Mouse (Mus musculus) brain, embryonic 18.5 days (tissue): ENCODE data around the gene 4930523C07Rik.

Experiments
- DNase-seq: peaks from one replicate; pipeline ENCODE4 v3.0.0-alpha.2; 2012; ENCODE audit warnings: low read depth, low spot score

4930523C07Rik gene

DNA sequence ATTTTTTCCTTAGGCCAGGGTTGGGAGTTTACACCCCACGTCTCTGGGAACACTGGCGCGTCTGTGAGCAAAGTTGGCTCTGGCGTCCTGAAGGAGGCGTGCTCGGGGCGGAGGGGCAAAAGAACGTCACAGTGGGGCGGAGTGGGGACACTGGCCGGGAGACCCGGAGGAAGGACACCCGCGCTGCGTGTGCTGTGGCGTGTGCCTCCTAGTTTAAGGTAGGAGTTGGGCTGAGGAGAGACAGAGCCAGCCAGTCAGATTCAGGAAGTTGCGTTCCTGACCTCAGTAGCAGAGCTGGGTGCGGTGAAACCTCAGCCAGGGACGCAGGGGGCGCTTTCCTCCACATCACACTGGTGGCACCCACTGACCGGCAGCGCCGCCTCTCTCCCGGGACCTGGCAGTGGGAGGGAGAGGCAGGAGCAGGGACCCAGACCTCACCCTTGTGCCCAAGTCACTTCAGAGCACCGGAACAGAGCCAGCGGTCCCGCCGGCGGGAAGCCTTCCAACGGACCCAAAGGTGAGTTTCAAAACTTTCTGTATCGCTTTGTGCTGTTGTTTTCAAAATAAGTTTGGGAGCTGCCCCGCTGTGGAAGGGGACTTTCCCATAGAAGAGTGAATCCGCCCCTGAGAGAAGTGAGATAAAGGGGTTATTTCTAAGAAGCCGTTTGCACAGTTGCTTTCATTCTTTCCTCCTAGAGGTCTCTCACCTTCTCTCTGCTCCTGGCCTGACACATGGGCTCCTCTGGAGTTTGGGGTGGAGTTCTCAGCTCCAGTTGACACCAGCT, at the start of gene 4930523C07Rik:
Gene 4930523C07Rik (plus strand): TSS at position 146 of the 785 bp plus-strand sequence.
- DNase-seq: no peak

DNA sequence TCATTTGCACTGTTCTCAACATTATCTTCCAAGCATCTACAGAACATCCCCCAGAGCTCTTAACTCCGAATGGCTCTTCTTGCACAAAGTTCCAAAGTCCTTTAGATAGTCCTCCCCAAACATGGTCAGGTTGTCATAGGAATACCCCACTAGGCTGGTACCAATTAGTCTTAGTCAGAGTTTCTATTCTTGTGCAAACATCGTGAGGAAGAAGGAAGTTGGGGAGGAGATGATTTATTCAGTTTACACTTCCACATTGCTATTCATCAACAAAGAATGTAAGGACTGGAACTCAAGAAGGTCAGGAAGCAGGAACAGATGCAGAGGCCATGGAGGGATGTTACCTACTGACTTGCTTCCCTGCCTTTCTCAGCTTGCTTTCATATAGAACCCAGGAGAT, 46.9 kb upstream of the 4930523C07Rik start:
- no peak for DNase-seq

DNA sequence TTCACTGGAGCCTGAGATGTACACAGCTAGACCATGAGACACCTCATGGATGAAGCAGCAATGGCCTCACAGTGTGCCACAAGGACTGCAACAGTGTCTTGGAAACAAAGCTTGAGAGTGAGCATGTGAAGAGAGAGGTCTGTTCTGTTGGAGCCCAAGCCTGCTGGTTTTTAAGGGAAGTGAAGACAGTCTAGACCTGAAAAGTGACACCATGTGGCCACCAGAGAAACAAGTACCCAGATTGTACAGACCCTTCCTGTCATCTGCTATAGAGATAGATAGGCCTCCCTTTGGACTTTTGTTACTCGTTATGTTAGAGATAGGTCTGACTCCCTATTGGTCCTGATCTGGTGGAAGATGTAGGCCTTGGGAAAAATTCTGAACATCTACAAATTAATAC, 45.8 kb upstream of the 4930523C07Rik start:
- DNase-seq: no peak

DNA sequence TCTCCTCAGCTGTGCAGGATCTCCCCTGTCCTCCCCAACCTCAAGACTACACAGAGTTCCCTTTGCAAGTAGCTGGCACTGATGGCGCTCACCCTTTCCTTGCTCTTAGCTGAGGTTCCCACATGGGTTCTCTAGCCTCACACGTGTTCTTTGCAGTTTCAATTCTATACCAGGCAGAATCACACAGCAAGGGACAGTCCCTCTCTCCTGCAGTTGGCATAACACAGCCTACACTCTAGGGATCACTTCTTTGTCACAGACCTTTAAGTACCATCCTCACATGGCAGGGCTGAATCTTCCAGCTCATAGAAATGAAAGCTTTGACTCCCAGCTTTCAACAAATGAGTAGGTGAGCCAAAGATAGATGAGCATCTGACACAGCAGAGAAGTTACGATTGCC, 45.0 kb upstream of the 4930523C07Rik start:
- no peak for DNase-seq

DNA sequence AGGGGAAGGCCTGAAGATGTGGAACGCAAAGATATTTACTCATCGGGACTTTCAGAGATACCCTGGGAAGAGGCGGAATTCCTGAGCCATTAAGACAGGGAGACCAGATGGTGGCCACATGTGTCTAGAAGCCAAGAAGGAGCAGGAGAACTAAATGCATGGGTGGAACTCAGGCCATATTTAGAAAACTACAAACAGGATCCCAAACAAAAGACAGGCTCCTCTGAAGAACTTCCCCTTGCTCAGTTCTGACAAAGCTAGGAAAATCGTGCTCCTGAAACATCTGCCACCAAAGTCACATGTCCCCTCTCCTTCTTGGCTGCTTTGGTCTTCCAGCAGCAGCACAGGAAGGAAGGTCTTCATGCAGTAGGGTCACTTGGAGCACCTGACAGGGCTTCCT, 38.9 kb upstream of the 4930523C07Rik start:
- no peak for DNase-seq

DNA sequence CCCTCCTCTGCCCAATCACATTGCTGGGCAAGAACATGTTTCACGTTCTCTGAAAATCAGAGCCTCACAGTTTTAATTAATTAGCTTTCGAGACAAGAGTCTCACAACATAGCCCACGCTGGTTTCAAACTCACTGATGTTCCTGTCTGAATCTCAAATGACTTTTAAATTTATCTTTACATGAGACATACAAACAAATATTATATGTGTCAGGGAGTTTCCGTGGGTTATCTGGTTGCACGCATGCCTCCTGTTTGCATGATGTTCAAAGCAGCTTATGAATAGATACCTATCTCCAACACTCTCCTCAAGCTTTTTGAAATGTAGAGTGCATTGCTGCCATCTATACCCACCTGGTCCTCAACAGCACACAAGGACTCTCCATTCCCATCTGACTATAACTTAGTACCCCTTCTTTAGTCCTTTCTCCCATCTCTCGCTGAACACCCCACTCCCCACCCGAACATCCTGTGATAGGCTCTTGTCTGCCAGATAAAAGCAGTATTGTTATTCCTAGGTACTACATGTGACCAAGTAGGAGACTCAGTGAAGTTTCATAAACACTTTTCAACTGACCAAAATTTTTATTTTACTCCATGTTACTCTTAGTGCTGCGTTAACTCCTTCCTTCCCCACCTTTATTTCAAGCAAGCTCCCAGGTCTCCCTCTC, 37.1 kb upstream of the 4930523C07Rik start:
- DNase-seq: no peak

DNA sequence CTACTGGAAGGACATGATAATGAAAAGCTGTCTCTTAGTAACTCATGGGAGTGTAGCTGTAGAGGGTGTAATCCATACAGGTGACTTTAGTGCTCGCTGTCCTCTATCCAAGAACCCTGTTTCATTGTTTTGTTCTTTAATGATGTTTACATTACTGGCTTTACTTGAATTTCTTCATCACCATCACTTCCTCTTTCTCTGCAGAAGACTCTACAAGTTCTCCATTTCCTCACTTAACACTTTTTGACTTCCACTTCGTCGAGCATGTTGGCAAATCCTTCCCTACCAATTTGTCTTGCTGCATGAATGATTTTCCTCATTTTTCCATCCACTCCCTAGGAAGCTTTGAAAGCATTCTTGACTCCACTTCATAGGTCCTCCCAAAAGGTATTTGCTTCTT, 31.1 kb upstream of the 4930523C07Rik start:
- no peak for DNase-seq

DNA sequence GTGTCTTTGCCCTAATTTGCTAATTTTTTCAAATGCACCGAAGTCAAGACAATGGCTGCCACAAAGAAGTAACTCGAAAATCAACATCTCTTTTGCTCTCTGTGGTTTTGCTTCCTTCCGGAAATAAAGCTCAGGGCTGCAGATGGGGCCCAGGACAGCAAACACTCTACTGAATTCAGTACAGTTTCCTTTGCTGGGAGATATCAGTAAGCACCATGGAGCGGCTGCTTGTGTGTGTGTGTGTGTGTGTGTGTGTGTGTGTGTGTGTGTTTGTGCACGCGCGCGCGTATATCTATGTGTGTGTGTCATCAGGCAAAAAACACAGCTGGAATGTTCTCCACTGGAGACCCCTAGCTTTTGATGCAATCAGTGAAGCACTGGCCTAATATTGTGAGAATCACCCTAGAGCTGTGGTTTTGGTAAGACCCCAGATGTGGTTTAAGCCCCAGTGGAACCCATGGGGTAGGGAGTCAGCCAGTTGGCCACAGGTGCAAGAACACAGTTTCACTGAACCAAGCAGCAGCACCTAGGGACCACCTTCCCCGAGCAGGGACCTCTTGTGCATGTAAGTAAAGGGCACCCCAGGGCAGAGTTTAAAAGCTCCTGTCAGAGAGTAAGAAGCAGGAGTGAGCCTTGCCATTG, 19.7 kb upstream of the 4930523C07Rik start:
- no peak for DNase-seq

DNA sequence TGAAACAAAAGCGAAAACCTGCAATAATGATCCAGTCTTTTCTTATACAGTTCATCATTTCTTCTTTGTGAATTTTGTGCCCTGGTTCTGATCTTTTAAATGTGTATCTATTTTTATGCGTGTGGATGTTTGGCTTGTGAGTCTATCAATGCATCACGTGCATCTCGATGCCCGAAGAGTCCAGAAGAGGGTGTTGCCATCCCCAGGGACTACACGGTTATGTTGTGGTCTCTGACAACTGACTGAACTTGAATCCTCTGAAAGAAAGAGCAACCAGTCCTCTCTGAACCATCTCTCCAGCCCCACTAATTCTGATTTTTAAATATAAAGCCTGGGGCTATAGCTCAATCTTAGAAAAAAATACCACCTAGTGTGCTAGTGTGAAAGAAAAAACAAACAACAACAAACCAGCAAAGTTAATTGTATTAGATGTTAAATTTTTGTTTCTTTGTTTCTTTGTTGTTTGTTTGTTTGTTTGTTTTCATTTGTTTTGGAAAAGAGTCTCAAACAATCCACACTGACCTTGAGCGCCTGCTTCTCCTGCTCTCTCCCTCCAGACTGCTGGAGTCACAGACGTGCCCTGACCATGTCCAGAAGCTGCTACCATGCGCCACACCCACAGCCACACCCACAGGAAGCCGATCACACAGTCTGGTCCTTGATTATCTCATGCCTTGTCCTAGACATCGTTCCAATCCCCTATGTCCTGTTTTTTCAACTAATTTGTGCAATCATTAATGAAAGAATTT, 18.9 kb upstream of the 4930523C07Rik start:
- no peak for DNase-seq

DNA sequence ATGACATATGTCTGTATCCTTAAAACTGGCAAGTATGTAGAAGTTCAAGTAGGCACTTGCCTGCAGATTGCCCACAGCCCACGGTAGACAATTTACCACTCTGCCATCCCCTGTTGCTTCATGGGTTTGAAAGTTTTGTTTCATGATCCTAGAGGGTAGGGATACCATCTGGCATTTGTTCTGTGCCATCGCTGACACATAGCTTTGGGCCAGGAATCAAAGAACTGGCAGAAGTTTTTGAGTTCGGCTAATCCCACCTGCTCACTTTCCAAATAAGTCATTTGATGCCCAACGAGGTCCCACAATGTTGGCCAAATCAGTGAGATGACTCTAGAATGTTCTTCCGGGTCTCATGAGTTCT, 18.3 kb upstream of the 4930523C07Rik start:
- no peak for DNase-seq

DNA sequence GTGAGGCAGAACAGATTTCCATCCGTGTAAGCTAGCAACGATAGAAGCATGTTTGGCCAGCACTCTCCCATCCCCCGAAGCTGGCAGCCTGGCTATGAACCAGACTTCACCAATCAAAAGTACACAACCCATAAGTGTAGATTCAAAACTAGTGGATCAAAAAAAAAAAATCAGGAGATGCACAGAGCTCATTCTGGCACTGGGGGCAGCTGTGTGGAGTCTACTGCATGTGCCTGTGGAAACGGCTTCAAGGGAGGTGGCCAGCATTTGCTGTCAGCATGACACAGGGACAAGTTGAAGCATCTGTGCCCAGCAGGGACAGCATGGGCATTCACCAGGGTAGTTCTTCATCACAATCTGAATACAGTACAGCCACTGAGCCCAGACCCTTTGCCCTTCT, 16.2 kb upstream of the 4930523C07Rik start:
- no peak for DNase-seq

DNA sequence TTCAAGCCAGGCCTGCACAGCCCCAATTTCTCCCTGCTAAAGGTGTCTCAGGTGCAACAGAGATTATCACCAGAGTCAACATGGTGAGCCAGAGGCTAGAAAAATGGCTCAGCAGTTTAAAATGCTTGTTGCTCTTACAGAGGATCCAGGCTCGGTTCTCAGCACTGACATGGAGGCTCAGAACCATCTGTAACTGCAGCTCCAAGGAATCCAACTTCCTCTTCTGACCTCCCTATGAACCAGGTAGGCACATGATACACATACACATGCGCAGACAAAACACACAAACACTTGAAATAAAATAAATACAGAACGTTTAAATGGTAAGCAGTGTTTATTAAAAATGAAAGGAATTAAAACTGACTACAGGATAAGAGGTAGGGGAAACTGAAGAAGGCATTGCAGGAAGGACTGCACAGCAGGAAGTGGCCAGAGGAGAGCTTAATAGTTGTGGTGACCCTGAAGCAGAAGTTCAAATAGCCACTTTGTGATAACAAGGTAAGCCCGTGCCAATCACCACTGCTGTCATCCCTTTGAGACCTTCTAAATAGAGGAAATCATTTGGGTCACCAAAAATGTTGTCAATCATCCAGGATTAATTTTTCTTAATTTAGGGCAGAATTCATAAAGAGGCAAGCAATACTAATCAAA, 10.1 kb upstream of the 4930523C07Rik start:
- no peak for DNase-seq

DNA sequence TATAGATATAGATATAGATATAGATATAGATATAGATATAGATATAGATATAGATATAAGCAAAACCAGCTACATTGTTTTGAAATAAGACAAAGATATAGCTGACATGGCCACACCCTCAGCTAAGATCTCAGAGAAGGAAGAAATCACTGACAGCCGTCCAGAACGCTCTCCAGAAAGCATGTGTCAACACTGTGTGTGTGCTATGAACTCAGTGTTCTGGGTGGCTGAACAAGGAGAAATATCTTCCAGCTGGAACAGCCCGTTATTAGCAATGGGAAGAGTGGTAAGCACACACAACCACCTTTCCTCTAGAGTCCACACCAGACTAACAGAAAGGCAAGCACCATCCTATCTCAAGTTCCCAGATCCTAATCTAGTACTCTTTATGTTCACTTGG, 8.6 kb upstream of the 4930523C07Rik start:
- DNase-seq: no peak

DNA sequence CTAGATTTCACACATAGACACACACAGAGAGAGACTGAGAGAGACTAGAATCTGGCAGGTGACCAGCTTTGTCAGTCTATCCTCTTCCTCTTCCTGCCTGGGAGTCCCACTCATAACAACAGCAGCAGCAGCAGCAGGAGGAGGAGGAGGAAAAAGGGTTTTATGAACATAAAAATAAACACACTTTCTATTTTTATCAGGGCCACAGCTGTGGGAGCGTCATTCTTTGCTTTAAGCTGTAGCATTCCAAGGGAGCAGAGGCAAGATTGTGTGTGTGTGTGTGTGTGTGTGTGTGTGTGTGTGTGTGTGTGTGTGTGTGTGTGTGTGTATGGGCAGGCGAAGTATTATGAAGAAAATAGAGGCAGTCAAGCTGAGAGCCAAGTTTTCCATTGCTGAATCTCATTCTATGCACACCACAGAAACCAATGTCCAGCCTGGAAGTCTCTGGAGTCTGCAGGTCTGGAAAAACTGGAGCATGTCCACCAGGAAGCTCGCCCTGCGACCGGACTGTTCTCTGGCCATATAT, 7.1 kb upstream of the 4930523C07Rik start:
- DNase-seq: no peak

DNA sequence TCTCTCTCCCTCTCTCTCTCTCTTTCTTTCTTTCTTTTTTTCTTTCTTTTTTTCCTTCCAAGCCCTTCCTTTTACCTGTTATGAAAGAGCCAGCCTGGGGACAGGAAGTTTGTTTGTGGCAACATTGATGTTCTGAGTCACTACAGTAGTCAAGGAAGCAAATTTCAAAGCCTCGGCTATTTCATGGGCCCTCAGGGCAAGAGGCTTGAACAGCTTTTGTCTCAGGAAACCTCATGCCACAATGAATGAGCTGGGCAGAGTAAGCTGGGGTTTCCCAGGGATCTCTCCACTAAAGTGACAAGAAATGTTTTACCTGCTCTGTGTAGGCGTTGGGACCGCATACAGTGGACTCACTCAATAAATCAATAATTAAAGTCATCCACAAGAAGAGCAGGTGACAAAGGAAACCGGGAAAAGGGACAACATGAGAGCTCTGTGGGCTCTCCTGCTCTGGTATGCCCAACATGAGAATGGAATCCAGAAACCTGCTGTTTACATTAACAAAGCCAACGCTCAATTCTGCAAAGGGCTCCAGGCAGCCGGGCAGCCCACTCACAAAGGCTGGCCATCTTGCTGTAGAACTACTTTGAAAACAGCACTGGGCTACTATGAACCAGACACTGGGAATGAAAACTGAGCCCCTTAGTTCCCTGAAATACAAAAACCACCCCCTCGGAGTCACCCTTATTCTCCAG, 4.1 kb upstream of the 4930523C07Rik start:
- DNase-seq: no peak

DNA sequence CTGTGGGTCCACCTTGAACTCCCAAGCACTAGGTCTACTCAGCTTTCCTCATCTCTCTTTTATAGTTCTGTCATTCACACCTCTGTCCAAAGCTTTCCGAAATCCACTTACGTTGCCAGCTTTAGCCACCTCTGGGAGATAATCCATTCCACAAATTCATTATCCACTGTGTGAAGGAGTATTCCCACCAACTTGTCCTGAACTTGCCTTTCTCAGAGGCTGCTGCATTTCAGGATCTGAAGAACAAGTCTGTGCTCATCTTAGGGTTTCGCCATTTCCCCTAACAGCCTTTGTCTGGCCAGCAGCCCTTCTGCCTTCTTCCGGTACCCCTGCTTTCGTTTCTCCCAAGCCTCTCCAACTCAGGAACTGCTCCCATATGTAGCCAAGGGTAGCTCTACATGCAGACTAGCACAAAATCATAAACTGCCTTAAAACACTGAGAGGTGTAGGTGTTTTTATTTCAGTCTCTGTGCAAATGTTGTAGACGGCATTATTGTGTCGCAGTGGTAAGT, 2.9 kb upstream of the 4930523C07Rik start:
- DNase-seq: no peak

DNA sequence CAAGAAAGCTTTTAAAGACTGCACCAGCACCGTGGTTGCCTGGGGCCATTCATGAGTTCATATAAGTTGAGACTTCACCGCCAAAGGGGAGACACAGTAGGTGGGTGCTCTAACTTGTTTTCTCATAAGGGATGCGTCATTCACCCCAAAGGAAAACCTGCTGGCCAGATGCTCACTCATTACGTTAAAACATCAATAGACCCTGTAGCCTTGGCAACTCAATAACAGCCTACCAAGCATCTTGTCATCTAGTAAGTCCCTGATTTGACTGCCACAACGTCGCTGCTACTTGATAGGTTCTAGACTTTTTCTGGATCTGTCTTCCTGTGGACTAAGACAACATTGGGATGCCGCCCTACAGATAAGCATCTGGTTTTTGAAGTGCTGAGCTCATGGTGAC, 1.8 kb upstream of the 4930523C07Rik start:
- DNase-seq: no peak

DNA sequence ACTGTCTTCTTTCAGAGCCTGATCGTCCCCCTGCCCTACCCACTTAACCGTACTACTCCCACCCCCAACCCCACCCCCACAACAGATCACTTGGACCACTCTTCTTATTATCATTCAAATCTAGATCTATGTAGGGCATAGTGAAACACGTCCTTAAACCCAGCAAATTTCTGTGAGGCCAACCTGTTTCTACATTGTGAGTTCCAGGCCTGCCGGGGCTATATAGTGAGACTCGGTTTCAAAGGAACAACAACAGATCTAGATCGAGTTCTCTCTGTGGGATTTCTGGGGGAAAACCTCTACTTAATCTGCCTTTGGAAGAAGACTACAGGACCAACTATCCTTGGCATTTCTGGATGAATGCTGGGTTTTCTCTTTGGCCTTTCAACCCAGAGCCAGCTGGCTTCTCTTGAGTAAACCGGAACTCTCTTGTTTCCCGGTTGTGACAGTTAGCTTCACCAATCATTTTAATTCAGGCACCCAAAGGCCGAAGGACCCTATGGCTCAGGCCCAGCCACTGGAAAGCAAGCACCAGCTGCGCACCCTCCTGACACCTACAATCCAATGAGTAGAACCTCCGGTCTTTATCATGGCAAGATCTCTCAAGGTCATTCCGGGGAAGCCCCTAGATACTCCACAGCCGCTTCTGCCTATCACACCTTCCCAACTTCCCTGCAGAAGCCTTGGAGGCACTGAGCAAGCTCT, 759 bp upstream of the 4930523C07Rik start:
- no peak for DNase-seq

DNA sequence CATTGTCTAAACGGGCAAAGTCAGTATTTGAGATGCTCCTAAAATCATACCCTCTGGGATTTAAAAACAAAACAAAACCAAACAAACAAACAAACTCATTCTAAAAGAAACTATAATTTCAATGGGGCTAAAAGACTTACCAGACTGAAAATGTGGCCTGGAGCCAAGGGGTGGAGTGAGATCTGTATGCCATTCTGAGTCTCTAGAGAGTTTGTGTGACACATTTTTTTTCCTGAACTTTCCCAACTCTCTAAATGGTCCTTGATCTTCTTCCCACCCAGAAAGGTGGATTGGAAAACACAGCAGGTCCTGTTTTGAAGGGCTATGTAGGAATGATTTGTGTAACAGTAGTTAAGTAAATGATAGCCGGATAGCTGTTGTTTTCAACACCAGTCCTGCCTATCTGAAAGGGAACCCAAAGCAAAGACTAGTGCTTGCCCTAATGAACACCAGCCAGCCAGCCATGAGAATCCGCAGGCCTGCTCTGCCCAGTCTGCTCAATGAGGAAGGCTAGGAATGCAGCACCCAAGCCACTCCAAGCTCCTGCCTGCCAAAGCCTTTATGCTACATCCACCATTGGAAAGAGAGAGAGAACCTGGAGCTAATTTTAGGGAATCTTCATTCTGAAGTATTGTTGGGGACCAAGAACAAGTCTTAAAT, 1.0 kb downstream of the 4930523C07Rik start:
- DNase-seq: no peak
